Mouse (Mus musculus): ENCODE data around the gene Samd14.
A peak's percentile ranks its signal among the peaks of the same experiment; 100 is the strongest.

The Samd14 gene

DNA sequence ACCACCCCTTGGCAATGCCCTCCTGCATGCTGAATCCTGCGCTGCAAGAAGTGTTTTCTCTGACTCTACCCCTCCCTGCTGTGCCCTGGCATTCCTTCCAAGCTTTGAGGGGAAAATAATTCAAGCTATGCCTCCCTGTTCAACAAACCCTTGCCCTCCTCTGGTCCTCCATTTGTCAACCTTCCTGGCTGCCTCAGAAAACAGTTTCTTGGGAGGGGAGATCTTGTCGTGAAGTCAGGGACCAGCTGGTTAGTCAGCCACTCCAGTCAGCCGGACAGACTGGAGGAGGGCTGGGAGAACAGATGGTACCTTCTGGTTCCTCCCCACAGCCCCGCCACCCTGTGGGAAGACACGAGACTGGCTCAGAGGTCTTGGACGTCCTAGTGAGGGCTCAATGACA, 27.6 kb downstream of the Samd14 start:
- no peak for DNase-seq (ENCODE audit: low read depth)

DNA sequence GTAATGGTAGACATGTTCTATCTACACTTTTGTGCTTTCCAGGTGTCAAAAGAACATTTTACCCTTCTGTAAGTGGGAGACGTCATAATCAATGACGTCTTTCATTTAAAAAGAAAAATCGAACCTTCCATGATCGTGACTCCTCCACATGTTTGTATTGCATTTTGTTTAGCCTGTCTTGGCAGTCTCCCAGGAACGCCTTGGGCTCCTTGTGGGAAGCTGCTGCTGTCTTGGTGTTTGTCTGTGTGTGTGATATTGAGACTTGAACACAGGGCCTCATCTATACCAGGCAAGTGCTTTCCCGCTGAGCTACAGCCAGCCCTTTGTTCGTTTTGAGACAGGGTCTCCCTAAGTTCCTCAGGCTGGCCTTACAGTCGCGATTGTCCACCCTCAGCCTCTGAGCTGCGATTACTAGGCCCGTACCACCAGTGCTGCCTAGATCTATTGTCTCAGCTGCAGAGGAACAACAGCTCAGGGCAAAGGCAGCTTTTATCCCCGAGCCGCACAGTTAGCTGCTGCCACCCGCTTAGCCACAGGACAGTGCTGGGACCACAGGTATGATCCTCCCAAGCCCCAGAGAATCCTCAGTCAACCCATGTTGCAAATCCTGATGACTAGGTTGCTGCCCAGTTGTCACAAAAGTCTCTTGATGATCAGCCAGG, 28.6 kb downstream of the Samd14 start:
- no peak for DNase-seq (ENCODE audit: low read depth)

DNA sequence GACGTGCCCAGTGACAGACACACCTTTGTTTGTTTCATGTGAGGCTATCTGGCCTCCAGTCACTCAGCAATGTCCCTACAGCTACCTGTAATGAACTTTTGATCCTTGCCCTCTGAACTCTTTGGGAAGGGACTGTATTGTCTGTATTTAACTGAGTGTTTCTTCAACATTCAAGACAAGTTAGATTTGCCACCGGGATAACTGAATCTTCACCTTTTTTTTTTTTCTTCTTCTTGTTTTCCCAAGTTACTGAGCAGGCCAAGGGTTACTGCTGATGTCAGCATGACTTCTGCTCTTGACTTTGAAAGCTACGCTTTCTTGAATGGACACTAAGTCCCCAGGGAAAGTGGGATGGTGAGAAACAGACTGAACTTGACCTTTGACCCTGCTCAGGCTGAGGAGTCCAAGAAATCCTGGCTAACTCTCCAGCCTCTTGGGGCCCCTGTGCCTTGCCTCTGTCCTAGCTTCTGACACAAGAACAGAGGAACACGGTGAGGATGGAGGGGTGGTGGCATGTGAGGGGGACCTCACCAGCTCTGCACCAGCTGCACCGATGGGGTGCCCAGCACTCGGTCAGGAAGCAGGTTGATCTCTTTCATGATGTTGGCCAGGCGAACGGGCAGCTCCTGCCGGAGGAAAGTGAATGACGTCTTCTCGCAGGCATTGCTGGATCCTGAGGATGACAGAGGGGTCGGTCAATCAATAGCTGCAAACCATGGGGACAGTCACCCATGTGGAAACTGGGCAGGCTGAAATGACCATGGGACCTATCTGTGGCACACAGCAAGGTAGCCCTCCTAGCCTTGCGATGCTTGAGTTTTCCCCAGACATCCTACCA, 29.4 kb downstream of the Samd14 start:
- DNase-seq (ENCODE audit: low read depth): no peak

DNA sequence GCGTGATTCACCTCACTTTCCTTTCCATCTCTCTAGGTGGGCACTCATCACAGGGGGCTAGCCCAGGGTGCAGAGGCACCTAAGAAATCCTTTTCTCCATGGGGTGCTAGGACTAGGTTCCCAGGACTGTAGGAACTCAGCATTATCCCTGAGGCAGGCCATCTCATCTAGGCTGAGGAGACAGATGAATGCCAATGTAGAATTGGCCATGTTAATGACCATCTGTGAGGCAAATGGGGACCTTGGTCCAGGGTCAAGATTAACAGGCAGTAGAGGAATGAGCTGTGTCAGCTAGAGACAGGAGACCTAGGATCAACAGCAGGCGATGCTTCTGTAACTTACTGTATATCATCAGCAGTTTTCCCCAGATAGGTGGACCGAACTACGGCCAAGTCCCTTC, 30.1 kb downstream of the Samd14 start:
- no peak for DNase-seq (ENCODE audit: low read depth)

DNA sequence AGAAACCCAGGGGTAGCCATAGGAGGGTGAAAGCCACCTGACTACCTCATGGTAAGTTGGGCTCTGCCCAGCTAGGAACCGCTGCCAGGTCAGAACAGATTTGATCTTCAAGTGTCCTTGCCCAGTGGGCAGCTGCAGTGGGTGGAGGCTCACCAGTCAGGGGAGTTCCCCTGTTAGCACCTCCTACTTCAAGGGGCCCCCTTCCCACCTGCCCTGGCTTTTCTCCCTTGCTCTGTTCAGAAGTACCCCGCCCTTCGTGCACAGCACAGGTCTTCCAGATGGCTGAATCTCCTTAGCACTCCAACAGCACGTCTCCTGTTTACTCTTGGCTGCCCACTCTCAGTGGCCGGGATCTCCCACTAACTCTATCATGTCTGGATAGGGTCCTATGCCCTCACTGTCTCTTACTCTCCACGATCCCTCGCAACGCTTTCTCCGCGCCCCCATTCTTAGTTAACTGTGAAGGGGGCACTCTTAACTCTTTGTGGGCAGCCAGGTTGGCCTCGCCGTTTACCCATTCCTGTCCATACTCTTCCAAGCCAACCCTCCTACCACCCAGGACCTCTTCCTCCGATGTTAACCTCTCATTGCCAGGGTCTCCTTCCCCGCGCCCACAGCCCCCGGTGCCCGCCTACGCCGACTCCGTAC, 30.9 kb downstream of the Samd14 start:
- DNase-seq (ENCODE audit: low read depth): no peak

DNA sequence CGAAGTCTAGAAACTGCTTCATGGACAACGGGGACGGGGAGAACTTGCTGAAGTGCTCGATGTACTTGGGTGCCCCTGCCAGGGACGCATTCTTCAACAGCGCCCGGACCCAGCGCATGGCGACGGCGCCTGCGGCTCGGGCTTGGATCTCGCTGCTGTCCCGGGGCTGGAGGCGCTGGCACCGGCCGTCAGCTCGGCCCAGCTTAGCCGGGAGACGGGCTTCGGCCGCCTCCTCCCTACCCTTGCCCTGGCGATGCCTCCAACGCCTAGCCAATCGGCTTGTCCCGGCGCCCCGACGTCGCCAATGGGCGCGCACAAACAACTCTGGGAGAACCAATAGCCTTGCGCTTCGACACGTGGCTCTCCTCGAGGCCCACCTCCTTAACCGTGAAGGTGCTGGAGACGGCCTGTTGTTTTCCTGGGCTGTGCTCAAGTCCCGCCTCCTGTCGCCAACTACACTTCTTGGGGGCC, 31.5 kb downstream of the Samd14 start, which contains the start of gene Pdk2:
Gene Pdk2, minus strand, starts transcription at position 216 of the 471 bp plus-strand sequence.
- DNase-seq (ENCODE audit: low read depth): peak; percentile 84

DNA sequence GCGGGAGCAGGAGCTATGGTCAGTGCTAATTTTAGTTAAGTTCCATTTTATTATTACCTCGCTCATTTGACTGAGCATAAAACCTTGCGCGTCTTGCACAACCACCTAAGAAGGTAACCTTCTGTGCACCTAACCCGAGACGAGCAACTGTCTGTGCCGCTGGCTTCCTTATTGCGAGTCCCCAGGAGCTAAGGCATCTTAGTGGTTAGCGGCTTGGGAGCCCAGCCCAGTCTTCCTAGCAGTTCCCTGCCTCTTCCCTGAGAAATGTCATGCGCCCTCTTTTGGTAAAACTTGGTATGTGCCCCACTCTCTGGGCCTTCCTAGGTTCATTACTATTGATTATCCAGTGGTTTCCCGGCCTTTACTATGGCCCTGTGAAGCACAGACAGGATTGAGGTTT, 32.4 kb downstream of the Samd14 start:
- DNase-seq (ENCODE audit: low read depth): peak; percentile 74

DNA sequence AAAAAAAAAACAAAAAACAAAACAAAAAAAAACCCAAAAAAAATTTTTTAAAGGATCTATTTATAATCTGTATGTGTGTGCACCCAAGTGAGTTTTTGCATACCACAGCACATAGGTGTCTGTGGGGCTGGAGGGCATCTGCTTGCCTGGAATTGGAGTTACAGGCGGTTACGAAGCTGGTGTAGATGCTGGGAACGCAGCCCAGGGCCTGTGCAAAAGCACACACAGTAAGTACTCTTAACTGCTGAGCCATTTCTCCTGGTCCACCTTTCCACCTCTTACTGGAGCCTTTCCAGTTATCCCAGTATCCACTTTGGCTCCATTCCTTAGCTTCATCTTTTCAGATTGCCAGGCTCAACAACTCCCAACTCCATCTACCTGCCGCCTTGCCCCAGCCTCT, 33.4 kb downstream of the Samd14 start:
- no peak for DNase-seq (ENCODE audit: low read depth)

DNA sequence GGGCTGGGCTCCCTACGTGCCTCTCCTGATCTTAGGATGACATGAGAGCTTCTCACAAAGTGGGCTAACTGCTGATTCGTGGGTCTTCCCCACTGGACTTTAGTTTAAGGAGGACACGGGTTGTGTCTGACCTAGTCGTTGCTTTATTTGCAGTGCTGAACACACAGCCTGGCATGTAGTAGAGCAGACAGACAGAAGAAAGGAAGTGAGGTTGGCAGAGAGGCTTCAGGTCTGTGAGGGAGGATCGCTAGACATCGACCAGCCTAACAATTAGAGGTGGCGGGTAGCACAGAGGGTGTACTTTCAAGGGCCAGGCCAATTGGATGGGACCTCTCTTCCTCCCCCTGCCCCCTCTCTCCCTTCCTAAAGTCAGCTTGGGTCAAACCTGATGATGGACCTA, 33.9 kb downstream of the Samd14 start:
- no peak for DNase-seq (ENCODE audit: low read depth)

DNA sequence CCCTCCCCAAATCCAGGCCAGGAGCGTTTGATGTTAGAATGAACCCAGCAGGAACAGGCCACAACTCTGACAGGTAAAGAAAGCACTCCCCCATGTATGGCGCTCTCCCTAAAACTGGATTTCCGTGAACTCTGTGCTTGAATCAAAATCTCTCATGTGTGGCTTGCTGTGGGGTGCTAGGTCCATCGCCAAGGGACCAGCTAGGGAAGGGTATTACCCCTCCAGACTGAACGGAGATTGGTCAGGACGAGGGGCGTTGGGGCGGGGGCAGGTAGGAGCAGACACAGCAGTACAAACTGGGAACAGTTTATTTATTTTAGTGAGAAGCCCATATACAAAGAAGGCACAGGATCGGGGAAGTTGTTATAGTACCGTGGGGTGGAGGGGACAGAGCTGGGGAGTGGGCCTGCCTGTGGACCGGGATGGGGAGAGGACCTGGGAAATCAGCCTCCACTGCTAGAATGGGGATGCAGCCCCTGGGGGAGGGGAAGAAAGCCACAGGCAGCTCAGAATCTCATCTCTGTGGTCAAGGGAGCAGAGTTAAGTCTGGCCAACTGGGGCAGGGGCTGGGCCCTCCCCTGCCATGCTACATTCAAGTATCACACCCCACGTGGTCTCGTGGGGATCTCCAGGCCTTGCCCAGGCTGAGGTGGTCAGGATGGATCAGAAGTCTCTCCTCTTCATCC, 34.6 kb downstream of the Samd14 start:
- DNase-seq (ENCODE audit: low read depth): no peak

DNA sequence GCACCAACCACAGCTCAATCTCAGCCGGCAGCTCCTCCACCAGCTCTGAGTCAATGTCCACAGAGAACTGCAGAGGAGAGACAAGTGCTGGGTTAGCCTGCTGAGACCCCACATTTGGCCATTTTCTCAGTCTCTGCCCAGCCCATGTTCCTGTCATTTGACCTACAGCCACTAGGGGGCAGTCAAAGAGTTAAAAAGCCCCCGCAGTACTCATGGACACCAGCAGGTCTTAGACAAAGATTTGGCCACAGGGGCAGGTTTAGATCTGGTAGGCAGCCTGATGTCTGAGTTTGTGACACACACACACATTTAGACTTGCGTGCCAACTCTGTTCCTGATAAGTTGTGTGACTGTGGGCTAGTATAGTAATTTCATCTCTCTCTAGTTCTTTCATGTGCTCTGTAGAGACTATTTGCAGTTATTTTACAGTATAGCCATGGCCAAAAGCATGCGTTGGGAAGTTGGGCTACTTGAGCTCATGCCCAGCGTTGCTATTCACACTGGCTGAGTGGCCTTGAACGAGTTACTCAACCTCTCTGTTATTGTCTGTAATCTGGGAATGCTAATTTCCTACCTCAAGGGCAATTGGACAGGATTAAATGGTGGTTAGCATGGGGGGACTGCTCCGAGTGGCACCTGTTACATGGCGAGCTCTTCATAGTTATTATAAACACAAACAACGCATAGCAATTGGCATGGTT, 37.5 kb downstream of the Samd14 start:
- peak; percentile 57 for DNase-seq (ENCODE audit: low read depth)

DNA sequence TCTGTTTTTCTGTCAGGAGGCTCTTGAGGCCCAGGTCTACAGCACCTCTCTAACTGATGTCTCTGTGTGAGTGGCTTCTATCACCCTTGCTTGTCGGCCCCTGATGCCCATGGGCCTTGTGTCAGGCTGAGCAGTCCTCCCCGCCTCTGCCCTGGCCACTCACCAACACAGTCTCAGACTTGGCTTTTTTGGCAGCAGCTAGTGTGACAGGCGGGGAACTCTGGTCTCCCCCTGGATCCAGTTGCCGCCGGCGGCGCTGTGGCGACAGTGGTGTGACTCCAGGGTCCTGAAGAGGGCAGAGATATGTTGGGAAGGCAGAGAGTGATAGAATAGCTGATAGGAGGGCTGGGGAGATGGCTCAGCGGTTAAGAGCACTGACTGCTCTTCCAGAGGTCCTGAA, 43.4 kb downstream of the Samd14 start:
- DNase-seq (ENCODE audit: low read depth): no peak

DNA sequence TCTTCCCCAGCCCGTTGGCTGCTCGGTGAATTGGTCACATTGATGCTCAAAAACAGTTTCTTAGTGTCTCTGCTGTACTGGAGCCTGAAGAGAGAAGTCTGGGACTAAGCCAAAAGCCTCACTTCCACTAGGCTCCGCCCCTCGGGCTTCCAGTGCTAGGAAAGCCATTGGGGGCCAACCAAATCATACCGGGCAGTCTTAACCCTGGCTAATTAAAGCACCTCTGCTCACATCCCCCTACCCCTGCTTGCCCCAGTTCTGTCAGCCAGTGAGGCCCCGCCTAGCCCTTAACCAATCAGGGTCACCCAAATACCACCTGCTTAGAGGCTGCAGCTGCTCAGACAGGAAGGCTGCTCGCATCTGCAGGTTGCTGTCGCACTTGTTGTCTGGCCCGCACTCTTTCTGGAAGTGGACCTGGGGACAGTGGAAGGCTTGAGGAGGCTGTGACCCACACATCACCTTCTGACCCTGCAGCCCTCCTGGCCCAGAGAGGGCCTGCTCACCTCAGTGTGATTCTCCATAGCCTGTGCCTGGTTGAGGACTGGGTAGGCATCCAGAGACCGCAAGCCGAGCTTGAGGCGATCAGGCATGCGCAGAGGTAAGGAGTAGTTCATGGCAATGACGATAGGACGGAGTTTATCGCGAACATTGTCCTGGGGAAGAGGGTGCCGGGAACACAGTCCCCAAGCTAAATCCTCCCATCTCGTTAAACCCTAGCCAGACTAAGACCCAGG, 47.3 kb downstream of the Samd14 start:
- no peak for DNase-seq (ENCODE audit: low read depth)

DNA sequence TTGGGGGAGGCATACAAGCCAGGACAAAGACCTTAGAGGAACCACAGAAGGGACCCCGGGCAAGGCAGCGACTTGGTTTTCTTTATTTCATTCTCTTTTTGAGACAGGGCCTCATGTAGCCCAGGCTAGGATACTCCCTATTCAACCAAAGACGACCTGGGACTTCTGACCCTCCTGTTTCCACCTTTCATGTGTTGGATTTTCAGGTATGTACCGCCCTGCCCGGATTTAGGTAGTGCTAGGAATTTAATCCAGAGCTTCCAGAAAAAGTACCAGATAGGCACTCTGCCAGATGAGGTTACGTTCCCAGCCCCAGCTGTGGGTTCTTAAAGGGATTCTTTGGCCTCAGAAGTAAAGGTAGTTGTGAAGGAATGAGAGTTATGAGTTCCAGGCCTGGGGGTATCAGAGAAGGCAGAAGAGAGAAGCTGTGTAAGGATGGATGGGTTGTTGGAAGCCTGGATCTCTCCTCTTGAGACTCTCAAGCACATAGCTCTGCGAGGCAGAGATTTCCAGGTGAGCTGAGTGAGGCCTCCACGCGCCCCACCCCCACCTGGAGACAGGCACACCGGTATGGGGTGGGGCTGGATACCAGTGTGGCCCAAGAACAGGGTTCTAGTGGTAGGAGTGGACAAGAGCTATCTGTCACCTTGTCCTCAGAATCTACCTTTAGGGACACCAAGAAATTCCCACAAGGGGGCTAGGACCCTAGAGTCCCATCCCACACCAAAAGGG, 59.7 kb downstream of the Samd14 start:
- DNase-seq (ENCODE audit: low read depth): no peak

DNA sequence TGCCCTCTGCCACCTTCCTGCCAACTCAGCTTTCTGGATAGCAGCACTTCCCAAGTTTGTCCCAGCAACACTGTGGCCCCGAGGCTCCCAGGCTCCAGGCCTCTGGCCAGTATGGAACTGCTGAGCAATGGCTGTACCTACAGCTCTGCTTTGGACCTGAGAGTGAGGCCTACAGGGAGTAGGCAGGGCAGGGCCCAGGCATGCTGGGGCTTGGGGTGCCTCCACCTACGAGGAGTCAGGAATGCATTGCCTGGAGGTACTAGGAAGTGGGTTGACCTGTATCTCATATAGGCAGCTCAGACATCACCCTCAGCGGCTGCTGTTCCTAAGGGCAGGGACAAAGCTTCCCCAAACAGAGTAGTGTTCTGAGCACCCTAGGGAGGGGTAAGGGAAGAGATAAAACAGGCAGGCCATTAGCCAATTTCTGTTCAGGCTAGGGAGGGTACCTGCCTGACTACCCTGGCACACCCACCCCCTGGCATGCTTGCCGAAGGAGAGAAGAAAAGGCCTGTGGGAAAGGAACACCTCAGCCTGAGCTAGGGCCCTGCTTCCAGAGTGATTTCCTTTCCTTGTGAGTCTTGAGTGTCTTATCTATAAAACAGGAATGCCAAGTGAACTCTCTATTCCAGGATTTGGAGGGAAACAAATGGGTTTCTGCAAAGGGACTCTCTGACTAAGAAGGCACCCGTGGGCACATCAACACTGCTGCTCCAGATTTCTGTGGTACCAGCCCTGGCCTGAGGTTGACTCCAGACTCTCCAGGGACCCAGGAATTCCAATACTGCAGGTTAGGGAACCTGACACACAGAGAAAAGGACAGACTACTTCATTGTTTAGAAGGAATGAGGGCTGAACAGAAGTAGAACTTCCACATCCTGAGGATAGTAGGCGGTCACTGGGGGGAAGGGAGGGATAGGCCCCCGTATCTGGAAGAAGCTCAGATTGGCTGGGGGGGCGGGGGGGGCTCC, 60.7 kb downstream of the Samd14 start:
- DNase-seq (ENCODE audit: low read depth): no peak

DNA sequence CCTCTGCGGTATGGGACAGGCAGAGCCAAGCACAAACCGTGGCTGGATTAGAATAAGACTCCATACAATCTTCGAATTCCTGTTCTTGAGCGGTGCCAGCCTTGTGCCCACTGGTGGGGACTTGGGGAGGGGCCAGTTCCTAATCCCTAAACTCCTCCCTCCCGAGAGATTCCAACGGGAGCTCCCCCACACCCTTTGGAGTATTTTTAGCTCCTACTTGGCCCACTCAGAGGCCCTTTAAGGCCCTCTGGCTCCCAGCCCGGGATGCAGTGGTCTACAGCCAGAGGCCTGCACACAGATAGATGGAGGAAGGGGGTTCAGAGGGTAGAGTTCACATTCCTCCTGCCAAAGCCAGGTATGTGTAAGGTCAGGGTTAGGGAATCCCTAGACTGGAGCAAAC, 61.6 kb downstream of the Samd14 start:
- DNase-seq (ENCODE audit: low read depth): no peak

DNA sequence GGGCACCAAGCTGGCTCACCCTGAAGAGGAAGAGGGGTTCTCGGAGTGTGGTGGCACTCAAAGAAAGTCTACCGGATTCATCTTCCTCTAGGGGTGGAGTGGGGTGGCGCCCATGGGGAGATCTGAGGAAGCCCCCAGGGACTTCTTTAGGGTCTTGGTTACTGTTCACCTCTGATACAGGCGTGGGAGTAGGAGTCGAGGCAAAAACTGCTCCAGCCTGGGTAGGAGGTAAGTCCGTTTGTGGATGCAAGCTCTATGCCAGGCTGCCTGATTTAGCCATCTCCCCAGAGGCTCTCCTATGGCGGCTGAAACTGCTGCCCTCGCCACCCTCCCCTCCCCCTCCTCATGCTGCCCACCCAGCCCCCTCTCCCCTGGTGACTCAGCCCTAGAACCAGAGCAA, 62.5 kb downstream of the Samd14 start:
- DNase-seq (ENCODE audit: low read depth): no peak

DNA sequence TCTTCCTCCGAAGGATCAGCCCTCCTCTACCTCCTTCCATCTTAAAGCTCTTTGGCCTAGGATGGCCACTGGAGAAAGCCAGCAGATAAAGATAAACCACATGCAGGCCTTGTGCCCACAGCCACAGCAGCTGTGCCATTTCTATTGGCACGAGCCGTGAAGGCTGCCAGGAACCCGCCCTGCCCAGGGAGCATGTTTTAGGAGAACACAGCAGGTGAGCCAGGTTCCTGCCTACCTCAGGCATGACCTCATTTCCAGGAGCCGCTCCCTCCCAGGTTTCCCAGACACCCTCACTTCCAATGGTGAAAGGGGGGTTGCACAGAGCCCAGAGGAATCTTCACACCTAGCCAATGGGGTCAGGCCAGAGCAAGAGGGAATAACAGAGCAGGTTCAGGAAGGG, 63.1 kb downstream of the Samd14 start:
- no peak for DNase-seq (ENCODE audit: low read depth)

DNA sequence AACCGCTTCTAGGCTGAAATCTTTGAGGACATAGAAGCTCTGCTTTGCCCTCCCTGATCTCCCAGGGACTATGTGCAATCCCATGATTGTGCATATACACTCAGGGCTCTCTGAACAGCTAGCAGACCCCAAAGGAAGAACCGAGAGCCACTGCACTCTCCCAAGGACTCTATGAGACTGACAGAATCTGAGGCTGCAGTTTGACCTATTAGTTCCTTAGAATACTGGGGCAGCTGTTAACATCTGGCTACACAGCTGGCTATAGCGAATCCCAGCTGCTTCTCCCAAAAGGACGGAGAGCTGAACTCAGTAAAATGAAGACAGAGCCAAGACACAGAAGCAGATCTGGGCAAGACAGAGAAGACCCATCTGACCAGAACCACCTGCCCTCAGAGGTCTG, 64.2 kb downstream of the Samd14 start:
- no peak for DNase-seq (ENCODE audit: low read depth)
